Mouse (Mus musculus): ENCODE measurements around the gene Mark3.
A peak's percentile ranks its signal among the peaks of the same experiment; 100 is the strongest.

DNA sequence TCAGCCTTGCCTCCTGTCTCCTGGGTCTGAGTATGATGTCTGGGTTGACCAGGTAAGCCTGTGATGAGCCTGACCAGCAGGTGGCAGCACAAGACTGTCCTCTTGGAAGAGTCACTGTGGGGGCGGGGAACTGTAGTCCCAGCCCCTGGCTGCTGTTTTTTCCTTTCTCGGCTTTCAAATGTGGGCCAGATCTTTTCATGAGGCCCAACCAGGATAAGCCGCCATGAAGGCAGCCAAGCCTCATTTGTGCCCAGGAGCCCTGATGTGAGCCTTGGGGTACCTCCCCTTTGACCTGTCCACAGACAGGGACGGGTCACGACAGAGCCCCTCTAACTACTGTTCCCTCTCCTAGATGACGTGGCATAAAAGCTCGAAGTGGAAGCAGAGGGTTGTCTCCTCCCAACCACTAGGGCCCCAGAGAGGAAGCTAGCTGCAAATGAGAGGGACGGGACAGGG is 94.2 kb downstream of the Mark3 start:
- TF ChIP-seq CTCF (IDR thresholded peaks at IDR 0.05; ENCODE audit: insufficient read depth, low read depth, low read length) (peak; percentile 78), POLR2A (IDR thresholded peaks at IDR 0.05; ENCODE audit: insufficient read depth, low read depth, low read length) (peak; percentile 58)

All from olfactory bulb, adult 2 months (tissue).